Mouse (Mus musculus) CD4-positive, CD25-positive, alpha-beta regulatory T cell, adult 2 months (primary cell): ENCODE measurements around the gene Esx1.

Experiments
- DNase-seq: peaks from one replicate; pipeline ENCODE4 v3.0.0-alpha.2; 2012; ENCODE audit warnings: low read depth, low spot score

The Esx1 gene

DNA sequence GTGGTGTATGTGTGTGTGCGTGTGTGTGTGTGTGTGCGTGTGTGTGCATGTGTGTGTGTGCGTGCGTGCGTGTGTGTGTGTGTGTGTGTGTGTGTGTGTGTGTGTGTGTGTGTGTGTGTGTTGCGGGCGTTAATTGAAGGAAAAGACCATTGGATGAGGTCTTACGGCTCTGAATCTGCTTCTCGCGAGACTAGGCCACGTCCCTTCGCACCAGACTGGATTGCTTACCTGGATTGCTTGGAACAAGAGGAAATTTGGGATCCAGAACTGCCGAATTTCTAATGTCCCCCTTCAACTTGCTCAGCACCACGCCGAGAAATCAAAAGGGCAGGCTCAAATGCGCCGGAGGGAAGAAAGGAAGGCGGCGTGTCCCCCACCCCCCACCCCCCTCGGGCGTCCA is at the start of gene Esx1:
Esx1 (minus strand) TSS at position 366 of the 400 bp plus-strand sequence.
- DNase-seq: no peak

DNA sequence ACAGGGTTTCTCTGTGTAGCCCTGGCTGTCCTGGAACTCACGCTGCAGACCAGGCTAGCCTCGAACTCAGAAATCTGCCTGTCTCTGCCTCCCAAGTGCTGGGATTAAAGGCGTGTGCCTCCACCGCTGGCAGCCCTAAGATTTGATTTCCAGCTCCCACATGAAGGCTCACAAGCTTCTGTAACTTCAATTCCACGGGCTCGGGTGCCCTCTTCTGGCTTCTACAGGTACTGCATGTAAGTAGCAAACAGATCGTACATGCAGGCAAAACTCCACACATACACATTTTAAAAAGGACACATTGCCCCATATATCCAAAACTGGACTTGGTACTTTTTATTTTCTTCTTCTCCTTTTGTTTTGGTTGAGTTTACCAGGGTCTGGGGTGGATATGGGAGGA is 48.1 kb upstream of the Esx1 start:
- DNase-seq: peak; percentile 11

DNA sequence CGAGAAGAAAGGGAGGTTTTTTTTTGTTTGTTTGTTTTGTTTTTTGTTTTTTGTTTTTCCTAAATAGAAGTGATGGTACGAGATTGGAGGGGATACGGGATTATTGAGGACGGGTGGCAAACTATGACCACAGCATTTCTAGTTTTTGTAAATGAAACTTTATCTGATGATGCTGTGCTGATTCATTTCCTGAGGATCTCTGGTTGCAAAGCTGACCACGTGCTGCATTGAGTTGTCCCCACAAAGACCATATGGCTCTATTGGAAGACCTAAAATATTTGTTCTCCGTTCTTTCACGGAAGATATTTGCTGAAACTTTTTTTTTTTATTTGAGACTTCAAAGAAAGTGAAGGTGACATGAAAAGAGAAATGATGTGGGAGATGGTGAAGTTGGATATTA is 45.8 kb upstream of the Esx1 start:
- no peak for DNase-seq

DNA sequence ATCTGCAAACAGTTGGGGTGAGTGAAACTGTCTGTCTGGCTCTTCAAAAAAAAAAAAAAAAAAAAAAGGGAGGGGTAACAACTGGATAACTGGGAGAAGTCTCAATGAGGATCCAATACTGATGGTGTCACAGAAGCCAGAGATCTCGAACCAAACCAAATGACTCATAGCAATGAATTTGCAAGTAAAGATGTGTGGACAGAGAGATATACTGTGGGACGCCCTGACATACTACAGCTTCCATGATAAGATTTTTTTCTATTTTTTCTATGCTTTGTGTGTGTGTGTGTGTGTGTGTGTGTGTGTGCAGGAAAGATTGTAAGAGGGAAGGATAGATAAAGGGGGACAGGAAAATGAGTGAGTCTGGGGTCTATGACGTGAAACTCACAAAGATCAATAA is 43.7 kb upstream of the Esx1 start:
- DNase-seq: no peak

DNA sequence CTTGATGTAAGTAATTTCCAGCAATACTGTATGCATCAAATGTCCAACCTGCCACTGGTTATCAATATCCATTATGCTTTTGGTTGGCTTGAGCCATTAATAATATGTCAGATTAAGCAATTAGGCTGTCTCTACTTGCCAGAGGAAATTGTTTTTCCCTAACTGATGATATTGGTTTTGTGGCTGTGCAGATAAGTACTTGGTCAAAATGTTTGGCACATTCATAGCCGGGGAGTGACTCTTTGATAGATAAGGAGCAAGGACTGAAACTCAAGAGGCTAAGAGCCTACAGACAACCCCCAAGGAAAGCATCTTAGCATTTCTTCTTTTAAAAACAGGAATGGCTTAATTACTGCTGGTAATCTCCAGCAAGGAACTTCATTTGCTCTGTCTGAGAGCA is 40.8 kb upstream of the Esx1 start:
- DNase-seq: no peak

DNA sequence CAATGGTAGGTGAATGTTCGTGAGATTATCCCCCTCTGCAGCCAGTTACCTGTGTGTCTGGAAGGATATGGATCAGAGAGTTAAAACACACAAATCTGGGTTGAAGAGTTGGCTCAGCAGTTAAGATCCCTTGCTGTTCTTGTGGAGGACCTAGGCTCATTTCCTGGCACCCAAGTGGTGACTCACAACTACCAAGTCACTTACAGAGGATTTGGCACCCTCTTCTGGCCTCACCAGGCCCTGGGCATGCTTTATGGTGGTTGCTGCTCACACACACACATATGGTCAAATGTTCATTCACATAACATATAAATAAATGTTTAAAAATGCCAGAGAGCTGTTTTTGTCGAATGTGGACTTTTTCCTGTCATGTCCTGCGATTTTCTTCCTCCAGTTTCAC is 39.1 kb upstream of the Esx1 start:
- DNase-seq: no peak

DNA sequence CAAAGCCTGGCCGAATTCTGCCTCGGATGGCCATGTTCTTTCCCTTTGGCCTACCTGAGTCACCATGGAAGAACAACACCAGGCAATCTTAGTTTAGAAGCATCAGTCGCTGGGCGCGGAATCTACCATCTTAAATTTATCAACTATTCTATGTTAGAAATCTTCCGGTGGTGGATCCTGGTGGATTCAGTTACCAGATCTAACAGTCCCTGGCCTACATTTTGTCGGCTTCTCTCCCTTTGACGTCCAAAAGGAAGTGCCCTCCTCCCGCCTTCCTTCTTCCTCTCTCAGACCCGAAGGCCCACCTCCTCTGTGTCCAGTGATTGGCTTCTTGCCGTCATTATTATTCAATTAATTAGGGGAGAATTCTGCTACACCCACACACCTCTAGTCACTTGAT is 27.2 kb upstream of the Esx1 start:
- DNase-seq: no peak

DNA sequence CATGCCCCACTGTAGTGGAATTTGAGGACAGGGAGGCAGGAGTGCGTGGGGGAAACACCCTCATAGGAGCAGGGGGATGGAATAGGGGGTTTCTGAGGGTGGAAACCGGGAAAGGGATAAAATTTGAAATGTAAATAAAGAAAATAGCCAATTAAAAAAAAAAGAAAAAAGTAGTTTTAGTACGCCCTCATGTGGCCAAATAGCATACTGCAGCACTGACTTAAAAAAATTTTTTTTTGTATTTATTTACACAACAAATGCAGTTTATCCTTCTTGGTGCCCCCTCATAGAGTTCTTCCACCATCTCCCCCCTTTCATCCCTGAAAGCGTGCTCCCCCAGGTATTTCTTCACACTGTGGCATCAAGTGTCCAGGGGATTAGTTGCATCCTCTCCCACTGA is 22.8 kb upstream of the Esx1 start:
- no peak for DNase-seq

DNA sequence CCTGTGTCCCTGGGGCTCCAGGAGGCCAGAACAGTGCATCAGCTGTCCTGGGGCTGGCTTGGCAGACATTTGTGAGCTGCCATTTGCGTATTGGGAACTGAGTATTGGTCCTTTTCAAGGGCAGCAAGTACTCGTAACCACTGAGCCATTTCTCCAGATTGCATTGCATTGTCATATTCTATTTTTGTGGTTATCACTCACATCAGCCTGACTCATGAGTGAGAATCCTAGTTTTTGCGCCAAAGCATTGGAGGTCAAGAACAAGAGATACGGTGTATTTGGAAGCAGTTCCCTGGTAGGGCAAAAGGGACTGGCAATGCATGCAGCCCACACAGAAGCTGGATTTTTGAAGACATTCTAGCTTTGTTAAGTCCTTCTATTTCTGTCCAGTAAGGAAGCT is 21.8 kb upstream of the Esx1 start:
- DNase-seq: no peak

DNA sequence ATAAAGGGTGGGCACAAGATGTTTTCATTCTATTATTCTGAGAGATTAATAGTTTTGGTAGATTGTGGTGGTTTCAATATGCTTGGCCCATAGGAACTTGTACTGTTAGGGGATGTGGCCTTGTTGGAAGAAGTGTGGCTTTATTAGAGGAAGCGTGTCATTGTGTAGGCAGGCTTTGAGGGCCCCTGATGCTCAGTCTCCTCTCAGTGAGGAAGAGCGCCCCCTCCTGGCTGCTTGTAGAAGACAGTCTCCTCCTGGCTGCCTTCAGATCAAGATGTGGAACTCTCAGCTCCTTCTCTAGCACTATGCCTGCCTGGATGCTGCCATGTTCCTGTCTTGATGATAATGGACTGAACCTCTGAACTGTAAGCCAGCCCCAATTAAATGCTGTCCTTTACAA is 20.7 kb upstream of the Esx1 start:
- DNase-seq: peak; percentile 47

DNA sequence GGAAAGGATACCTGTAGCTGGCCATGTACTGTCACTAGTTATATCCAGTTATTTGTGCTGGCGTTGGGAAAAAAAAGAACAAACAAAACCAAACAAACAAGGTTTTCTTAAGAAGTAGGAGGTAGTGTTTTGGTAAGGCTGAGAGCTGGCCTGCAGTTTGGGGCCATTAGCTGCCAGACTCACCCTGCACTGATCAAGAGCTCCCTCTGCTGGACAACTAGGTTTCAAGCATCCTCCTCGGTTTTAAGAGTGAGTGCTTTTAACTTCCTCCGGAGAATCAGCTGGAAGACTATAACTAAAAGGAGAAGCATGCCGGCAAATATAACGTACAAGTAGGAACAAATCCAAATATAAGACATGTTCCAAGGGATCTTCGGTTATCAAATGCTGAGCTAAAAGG is 19.8 kb upstream of the Esx1 start:
- DNase-seq: peak; percentile 72

DNA sequence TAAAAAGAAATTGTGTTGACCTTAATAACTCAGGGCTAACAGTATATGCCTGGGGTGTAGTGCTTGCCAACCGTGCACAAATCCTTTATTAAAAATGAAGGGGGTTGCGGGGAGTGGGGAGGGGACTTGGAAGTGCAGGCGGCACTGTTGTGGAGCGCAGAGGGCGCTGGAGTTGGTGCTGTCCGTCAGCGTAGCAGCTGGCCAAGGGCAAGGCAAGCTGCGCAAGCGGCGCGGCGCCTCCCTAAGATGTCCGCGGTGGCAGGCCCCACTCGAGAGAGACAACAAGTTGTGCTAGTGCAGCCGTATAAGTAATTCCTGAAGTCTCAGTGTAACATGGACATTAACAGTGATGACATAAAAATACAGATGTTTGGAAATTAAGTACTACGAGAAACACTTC is 5.7 kb upstream of the Esx1 start:
- DNase-seq: no peak

DNA sequence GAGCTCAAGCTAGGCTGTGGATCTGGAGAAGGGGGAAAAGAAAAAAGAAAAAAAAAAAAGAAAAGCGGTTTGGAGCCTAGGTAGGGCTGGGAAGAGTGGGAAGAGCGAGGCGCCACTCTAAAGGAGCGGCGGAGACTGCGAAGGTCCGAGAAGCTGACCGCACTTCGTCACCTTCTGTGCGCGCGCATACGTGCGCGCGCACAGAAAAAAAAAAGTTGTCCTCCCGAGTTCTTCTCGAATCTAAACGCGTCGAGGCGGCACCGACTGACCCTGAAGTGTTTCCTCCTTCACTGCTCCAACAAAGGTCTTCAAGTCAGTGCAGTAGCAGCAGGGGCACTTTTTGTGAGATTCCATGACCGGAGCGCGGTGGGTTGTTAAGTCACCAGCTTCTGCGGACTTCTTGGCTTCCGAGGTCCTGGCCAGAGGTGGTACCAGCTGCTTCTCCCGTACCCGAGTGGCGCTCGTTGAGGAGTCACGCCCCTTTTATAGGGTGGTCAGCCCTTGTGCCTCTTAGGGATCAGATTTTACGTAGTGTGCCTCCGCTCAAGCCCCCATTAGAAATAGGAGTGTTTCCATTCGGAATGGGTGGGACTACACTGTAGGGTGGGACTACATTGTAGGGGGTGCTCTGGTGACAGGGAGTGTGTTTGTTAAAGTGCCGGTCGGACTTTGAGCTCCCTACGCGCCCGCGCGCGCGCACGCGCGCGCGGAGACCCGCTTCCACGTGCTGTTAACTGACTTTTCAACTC is 2.0 kb downstream of the Esx1 start:
- DNase-seq: no peak

DNA sequence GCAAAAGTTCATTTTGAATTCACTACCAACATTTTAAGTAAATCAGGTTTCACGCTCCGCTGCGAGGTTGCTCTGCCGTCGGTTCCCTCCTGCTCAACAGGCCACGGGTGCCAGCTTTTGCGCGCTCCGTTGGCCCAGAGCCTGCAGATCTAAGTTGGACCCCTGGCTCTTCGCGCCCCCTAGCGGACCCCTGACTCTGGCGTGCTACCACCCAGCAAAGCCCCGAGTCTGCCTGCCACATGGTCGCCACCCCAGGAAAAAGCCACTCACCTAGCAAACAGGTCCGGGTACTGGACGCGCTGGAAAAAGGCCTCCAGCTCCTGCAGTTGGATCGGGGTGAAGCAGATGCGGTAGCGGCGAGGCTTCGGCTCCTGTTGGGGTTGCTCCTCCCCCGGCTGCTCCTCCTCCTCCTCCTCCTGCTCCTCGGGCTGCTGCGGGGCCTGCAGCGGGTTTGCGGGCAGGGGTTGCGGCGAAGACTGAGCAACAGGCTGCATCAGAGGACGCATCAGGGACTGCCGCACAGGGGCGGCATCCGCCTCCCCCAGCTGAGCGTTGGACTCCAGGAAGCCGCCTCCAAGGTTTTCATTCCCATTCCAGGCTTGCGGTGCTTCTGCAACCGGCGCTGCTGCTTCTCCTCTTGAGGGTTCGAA is 3.7 kb downstream of the Esx1 start:
- DNase-seq: peak; percentile 53

DNA sequence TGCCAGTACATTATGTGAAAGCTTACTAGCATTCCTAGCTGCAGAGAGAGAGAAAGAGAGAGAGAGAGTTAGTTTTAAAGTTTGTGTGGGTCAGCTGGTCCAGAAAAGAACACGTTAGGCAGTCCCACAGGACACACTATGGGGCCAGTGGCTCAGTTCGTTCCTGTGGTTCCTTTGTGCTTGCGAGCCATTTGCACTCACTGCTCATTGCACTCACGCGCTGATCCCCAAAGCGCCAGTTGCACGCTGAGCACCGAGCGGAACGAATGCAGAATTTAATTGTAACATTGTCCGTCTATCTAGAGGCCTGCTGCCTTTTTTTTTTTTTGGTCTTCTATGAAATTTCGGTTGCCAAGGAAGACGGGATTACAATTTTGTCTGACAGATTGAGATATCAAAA is 15.4 kb downstream of the Esx1 start:
- no peak for DNase-seq

DNA sequence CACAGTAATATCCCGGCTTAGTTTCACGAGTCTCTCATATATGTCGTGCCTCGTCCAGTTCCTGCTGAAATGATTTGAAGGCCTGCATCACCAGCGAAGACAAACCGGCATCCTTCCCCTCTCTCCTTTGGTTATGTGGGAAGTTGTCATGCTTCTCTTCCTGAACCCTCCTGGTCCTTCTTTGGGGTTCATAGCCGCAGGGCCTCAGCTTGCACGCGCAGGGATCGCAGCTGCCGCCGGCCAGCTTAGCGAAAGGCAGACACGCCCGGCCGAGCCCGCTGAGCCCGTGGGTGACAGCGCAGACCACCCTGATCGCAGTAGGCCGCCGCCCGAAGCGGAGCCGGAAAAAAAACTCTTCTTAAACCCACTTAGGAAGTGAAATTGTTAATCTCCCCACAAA is 17.4 kb downstream of the Esx1 start:
- DNase-seq: no peak
